Mouse (Mus musculus) small intestine, adult 2 months (tissue): Measurements from ENCODE around the gene Gm20388.

ENCODE experiments used
- CTCF ChIP-seq: fragments of 200-500 bp; IDR thresholded peaks from 2 replicates; pipeline ENCODE4 v1.5.1; 2012; ENCODE audit warnings: low read depth, mild to moderate bottlenecking, control low read depth, inconsistent platforms, low read length, moderate library complexity, mixed read lengths; ENCODE audit not compliant: insufficient replicate concordance, insufficient read length; ENCODE audit errors: extremely low read depth
- POLR2A ChIP-seq: fragments of 200-500 bp; IDR thresholded peaks from 2 replicates; pipeline ENCODE4 v1.6.1; 2012; ENCODE audit warnings: low read depth, mild to moderate bottlenecking, control low read depth, inconsistent platforms, low read length, moderate library complexity

- TF ChIP-seq CTCF = no peak
- TF ChIP-seq POLR2A = no peak
These were observed 3901.6 kb downstream of the Gm20388 start for GRCm38 (mm10) chr8:123812227-123812626.
